Mouse (Mus musculus) olfactory bulb, adult 2 months (tissue): Measurements from ENCODE around the gene Cox5b. TPM values are rescaled to one million over a fixed set of nuclear protein-coding genes. Genes with fewer than 3 reads are reported as not detected.
"Not testable (repeated sequence)": the region's sequence is repeated elsewhere in the genome, so short reads cannot be mapped to it uniquely, and the experiment has no call there.

Source experiments
- H3K27ac ChIP-seq: fragments of 200-500 bp; 2 replicates; pipeline ENCODE4 v1.5.1; 2012; ENCODE audit warnings: low read depth, low read length; ENCODE audit not compliant: insufficient read depth
- H3K4me1 ChIP-seq: fragments of 200-500 bp; 2 replicates; pipeline ENCODE4 v1.6.1; 2012; ENCODE audit warnings: low read length; ENCODE audit not compliant: control insufficient read depth, insufficient read depth
- H3K4me3 ChIP-seq: fragments of 200-500 bp; 2 replicates; pipeline ENCODE4 v1.5.1; 2012; ENCODE audit warnings: mild to moderate bottlenecking, low read depth, low read length, moderate library complexity; ENCODE audit not compliant: insufficient read depth
- CTCF ChIP-seq: fragments of 200-500 bp; IDR thresholded peaks from 2 replicates; pipeline ENCODE4 v1.5.1; 2012; ENCODE audit warnings: low read depth, mild to moderate bottlenecking, low read length, moderate library complexity; ENCODE audit not compliant: insufficient read depth
- POLR2A ChIP-seq: fragments of 200-500 bp; IDR thresholded peaks from 2 replicates; pipeline ENCODE4 v1.6.1; 2012; ENCODE audit warnings: mild to moderate bottlenecking, low read depth, low read length, moderate library complexity; ENCODE audit not compliant: insufficient read depth
- WGBS: fragments of 180-500 bp; shearing (Covaris S2); methylation state at CpG from one replicate; pipeline ENCODE4 v1.1.7; 2018; 5-methylcytosine and 5-hydroxymethylcytosine counted together
- polyA plus RNA-seq: library from polyadenylated mRNA; stranded (reverse); fragments of >200 nt; gene quantifications from 2 replicates; pipeline ENCODE4 v1.2.4, GENCODE M21; 2012; ENCODE audit warnings: low replicate concordance; ENCODE audit not compliant: missing spikeins, insufficient read depth, insufficient read length

Gene Cox5b
- polyA plus RNA-seq, 1 experiment = not detected

DNA sequence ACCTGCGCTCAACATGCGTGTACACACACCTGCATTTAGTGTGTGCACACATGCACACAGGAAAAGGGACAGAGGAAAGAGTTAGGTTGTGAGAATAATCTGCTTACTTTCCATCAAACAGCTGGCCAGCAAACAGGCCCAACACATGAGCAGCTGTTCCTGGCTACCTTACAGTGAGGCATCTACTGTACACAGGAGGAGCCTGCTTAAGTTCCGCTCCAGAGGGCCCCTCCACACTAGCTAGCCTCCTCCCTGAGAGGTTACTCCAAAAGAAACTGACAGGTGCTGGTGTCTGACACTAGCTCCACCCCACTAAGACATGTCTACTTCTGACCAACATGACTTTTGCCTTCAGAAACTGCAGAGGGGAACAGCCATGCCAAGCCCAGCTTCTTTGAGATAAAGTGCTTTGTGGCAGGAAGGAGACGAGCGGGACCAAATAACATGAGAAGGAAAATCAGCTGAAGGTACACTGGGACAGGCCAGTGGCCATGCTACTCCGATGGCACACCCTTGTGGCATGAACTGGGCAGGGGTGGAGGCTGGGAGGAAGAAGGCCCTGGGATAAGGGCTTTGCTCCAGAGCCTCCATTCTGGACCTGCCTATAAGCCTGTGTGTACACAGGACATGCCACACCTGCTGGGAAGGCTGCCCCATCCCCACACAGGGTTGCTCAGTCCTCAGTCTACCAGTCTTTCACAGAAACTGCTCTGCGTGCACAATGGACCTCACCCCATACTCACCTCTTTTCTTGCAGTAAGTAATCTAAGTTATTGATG is 32.4 kb upstream of the Cox5b start:
- Histone ChIP-seq H3K27ac (no peak overlapping the region), H3K4me3 (no peak overlapping the region), H3K4me1 (no peaks in the 10 kb centered on the region)
- 87% methylated on average over 7 of the region's 7 CpGs for WGBS
- TF ChIP-seq POLR2A = no peak
- no peak for TF ChIP-seq CTCF

DNA sequence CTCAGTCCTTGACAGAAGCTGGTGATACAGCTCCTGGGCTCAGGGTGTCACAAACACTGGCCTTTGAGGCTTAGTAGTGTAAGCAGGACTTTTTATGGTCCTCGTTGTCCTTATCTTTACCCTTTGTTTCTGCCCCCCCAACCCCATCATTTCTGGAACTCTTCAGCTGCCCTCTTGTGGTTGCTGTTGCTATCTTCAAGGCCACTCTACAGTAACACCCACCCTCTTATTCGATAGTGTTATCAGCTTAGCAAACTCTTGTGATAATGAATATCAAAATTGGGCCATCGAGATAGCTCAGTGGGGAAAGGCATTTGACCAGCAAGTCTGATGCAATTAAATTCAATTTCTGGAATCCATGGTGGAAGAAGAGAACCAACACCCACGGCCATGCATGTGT is 26.8 kb upstream of the Cox5b start:
- Histone ChIP-seq H3K4me3 (no peak overlapping the region), H3K27ac (no peak overlapping the region), H3K4me1 (peaks cover 9% of the 10 kb centered on the region)
- 76% methylated on average over 4 of the region's 4 CpGs for whole genome bisulfite sequencing
- TF ChIP-seq CTCF (no peak), POLR2A (no peak)

DNA sequence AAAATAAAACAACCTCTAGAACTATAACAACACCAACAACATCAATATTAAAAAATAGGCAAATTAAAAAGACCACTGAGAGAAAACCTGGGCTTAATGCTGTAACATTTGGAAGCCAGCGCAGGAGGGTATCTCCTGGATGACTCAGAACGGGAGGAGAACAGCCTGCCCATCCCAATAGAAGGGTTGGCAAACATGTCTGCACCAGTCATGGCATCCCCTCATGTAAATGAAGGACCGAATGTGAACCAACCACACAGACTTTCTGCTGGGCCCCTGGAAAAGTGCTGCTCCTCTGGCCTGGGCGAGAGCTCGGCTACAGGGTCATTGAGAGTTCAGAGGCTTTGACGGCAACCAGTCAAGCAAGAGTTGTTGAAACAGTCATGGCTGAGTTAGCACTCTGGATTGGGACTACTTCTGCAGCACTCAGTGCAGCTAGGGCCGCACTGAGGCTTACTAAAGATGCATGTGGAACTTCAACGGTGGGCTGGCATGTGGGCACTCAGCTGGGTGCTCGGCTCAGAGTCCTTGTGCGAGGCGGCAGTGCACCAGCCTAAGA is 26.0 kb upstream of the Cox5b start:
- WGBS = 91% methylated on average over 11 of the region's 11 CpGs
- Histone ChIP-seq H3K4me1 (peaks cover 9% of the 10 kb centered on the region), H3K4me3 (no peak overlapping the region), H3K27ac (no peak overlapping the region)
- no peak for TF ChIP-seq CTCF
- TF ChIP-seq POLR2A = no peak

- H3K27ac ChIP-seq = no peak overlapping the region
- no peak overlapping the region for H3K4me3 ChIP-seq
- H3K4me1 ChIP-seq = peaks cover 9% of the 10 kb centered on the region
- WGBS = 75% methylated on average over 4 of the region's 4 CpGs
- TF ChIP-seq POLR2A = no peak
- no peak for TF ChIP-seq CTCF
Observed at GRCm38 (mm10) chr1:36665934-36666333, 25.3 kb upstream of the Cox5b start.

- peaks cover 11% of the 10 kb centered on the region for H3K4me1 ChIP-seq
- not testable (repeated sequence) for H3K27ac ChIP-seq, H3K4me3 ChIP-seq
- WGBS = 94% methylated on average over 4 of the region's 4 CpGs
Observed at GRCm38 (mm10) chr1:36668007-36668406, 23.2 kb upstream of the Cox5b start.

DNA sequence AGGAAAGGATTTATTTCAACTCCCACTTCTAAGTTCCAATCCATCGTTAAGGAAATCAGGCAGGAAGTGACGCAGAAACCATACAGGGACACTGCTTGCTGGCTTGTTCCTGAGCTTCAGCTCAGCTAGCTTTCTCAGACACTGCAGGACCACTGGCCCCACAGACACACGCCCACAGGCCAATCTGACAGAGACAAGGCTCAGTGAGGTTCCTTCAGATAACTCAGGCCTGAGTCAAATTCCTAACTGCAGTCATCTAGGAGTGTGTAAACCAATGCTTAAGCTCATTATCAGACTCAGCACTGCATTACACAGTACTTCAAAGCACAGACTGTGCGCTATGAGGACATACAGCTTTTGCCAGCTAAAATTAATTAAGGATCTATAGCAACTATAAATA is 21.0 kb upstream of the Cox5b start:
- no peak overlapping the region for H3K27ac ChIP-seq
- no peak overlapping the region for H3K4me3 ChIP-seq
- peaks cover 12% of the 10 kb centered on the region for H3K4me1 ChIP-seq
- TF ChIP-seq POLR2A (no peak), CTCF (no peak)
- WGBS = 74% methylated on average over 4 of the region's 4 CpGs

DNA sequence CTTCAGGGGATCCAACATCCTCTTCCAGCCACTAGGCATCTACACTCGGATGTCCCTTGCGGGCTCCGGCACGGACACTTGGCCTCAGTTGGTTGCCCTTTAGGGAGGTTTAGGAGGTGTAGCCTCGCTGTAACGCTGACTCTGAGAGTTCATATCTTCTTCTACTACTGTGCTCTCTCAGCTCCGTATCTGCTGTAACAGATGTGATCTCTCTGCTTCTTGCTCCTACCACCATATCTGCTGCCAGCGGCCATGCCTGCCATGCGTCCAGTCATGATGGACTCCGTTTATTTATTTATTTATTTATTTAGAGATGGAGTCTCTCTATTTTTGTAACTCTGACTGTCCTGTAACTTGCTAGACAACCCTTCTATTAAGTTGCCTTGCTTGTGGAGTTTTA is 20.0 kb upstream of the Cox5b start:
- H3K4me3 ChIP-seq = no peak overlapping the region
- TF ChIP-seq CTCF = no peak
- TF ChIP-seq POLR2A = no peak
- peaks cover 9% of the 10 kb centered on the region for H3K4me1 ChIP-seq
- H3K27ac ChIP-seq = no peak overlapping the region
- WGBS = 96% methylated on average over 10 of the region's 10 CpGs

GRCm38 (mm10) chr1:36672648-36673350 is 18.4 kb upstream of the Cox5b start:
- Histone ChIP-seq H3K4me3 (no peak overlapping the region), H3K27ac (no peak overlapping the region), H3K4me1 (peaks cover 4% of the 10 kb centered on the region)
- TF ChIP-seq POLR2A (no peak), CTCF (no peak)
- 31% methylated on average over 16 of the region's 16 CpGs for whole genome bisulfite sequencing

GRCm38 (mm10) chr1:36674936-36675335 is 16.3 kb upstream of the Cox5b start:
- Histone ChIP-seq H3K4me1 (peaks cover 4% of the 10 kb centered on the region), H3K4me3 (no peak overlapping the region), H3K27ac (no peak overlapping the region)
- TF ChIP-seq CTCF (no peak), POLR2A (no peak)
- WGBS = 74% methylated on average over 3 of the region's 3 CpGs

GRCm38 (mm10) chr1:36680893-36681292 is 10.4 kb upstream of the Cox5b start:
- TF ChIP-seq POLR2A (no peak), CTCF (no peak)
- WGBS = 77% methylated on average over 7 of the region's 7 CpGs
- Histone ChIP-seq H3K4me3 (no peak overlapping the region), H3K4me1 (no peaks in the 10 kb centered on the region), H3K27ac (no peak overlapping the region)
